Mouse (Mus musculus): ENCODE measurements around the gene Fgfr1op. TPM values are rescaled to one million over a fixed set of nuclear protein-coding genes. Genes with fewer than 3 reads are reported as not detected.
"Not testable (repeated sequence)": the region's sequence is repeated elsewhere in the genome, so short reads cannot be mapped to it uniquely, and the experiment has no call there.

Gene Fgfr1op
- 1.7 and 3.4 TPM in 2 replicates for polyA plus RNA-seq (2012; rRNA removed)

DNA sequence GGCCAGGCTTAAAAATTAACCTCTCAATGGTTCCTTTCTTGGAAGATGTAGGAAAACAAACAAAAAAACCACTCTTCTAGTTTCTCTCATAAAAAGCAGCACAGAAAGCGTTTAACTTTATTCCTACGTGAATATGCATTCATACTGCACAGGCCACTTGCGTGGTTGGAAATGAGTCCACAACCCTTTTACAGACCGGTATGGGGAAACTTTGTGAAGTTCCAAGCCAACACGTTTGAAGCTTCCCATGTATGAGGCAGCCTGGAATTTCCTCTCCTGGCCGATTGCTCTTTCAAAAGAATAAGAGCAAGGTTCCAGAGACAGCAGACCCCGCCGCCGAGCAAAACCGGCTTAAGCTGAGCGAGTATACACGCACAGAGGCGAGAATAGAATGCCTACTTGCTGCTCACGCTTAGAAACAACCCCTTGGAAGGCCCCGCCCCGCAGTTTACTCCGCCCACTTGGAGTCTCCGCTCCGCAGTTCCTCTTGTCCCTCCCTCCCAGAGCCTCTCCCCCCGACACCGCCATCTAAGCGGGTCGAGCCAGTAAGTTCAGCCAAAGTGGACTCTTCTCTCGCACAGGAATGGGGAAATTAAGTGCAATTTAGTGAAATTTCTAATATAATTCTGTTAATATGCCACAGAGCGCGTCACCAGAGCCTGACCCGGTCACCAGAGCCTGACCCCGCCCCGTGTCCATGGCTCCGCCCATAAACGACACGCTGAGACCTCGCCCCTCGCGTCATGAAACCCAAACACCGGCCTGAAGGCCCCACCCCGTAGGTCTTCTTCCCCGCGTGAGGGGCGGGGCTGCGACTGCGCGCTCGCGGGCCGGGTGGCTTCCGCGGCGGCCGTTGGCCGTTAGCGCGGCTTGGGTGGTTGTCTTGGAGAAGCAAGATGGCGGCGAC lies at the start of gene Fgfr1op:
Gene Fgfr1op (plus strand): TSS at position 801 of the 907 bp plus-strand sequence.
- H3K4me1 ChIP-seq (ENCODE audit: control insufficient read depth, insufficient read depth, low read length): not testable (repeated sequence)
- peak; percentile 89 for DNase-seq
- WGBS: 2% methylated on average over 16 of the region's 55 CpGs
- H3K4me3 ChIP-seq (replicated peaks; ENCODE audit: extremely low read depth, low read depth, low read length): peak within 1 kb of the TSS; percentile 72

- H3K4me1 ChIP-seq (ENCODE audit: control insufficient read depth, insufficient read depth, low read length); H3K4me3 ChIP-seq (replicated peaks; ENCODE audit: extremely low read depth, low read depth, low read length); DNase-seq: not testable (repeated sequence)
- 14% methylated on average over 8 of the region's 11 CpGs for WGBS
Observed at GRCm38 (mm10) chr17:8116378-8116777, 48.9 kb upstream of the Fgfr1op start.

DNA sequence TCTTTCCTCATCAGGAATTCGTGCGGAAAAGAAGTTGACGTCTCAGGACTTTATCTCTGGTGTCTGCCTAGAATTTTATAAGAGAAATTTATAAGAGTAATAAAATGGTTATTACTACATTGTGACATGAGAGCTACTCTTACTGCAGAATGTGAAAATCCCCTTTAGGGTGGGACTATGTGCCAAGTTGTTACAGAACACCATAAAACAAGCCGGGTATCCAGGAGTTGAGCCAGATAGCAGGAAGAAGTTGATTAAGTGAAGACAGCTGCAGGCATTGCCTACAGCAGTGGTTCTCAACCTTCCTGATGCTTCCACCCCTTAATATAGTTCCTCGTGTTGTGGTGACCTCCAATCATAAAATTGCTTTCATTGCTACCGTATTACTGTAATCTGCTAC lies 48.4 kb upstream of the Fgfr1op start:
- H3K4me3 ChIP-seq (replicated peaks; ENCODE audit: extremely low read depth, low read depth, low read length); H3K4me1 ChIP-seq (ENCODE audit: control insufficient read depth, insufficient read depth, low read length); DNase-seq: not testable (repeated sequence)
- WGBS: no CpG with 5 or more reads among the region's 6 CpGs

DNA sequence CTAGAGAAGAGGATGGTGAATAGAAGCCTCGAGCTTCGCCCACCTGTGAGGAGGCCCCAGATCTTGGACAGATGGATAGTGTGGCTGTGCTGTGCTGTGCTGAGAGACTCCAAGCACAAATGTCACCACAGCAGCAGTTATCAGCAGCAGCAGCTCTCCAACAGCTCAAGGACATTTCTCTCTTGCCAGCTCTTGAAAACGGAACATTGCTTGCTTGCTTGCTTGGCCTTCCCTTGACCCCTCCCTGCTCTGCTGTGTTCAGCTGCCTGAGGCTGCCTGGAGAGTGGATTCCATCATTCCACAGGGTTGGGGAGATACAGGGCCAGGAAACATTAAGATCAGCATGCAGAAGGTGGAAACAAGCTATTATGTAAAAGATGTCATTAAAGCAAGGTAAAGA lies 42.3 kb upstream of the Fgfr1op start:
- not testable (repeated sequence) for DNase-seq; H3K4me3 ChIP-seq (replicated peaks; ENCODE audit: extremely low read depth, low read depth, low read length); H3K4me1 ChIP-seq (ENCODE audit: control insufficient read depth, insufficient read depth, low read length)
- no CpG with 5 or more reads among the region's 3 CpGs for WGBS

- DNase-seq; H3K4me1 ChIP-seq (ENCODE audit: control insufficient read depth, insufficient read depth, low read length); H3K4me3 ChIP-seq (replicated peaks; ENCODE audit: extremely low read depth, low read depth, low read length): not testable (repeated sequence)
- WGBS: 74% methylated on average over 3 of the region's 6 CpGs
Observed at GRCm38 (mm10) chr17:8124586-8124985, 40.7 kb upstream of the Fgfr1op start.

DNA sequence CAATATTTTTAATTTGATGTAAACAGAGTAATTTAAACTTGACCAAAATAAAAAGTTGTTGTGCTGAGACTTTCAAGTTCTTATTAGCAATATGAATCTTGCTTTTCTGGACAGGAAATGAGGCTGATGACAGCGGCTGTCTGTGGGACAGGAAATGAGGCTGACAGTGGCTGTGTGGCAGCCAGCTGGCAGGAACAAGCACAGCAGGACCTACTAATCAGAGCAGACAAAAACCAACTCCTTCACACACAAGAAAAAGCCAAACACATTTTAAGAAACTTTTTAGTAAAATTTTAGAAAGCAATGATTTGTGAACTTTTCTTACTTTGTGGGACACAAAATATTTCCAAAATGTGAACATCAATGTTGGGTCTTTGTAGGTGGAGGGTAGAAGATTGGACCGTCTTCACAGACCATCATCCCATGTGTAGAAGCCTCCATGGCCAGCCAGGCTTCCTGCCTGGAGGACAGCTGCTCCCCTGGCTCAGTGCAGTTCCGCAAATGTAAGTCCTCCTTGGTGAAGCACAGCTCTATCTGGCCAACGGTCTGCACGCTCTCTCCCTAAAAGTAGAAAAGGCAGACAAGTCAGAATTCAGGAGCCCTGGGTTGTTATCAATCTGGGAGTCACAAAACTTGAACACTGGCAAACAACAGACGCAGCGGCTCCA lies 36.8 kb upstream of the Fgfr1op start:
- H3K4me1 ChIP-seq (ENCODE audit: control insufficient read depth, insufficient read depth, low read length); DNase-seq; H3K4me3 ChIP-seq (replicated peaks; ENCODE audit: extremely low read depth, low read depth, low read length): not testable (repeated sequence)
- 70% methylated on average over 1 of the region's 7 CpGs for WGBS

- DNase-seq; H3K4me1 ChIP-seq (ENCODE audit: control insufficient read depth, insufficient read depth, low read length); H3K4me3 ChIP-seq (replicated peaks; ENCODE audit: extremely low read depth, low read depth, low read length): not testable (repeated sequence)
- 83% methylated on average over 9 of the region's 9 CpGs for WGBS
Observed at GRCm38 (mm10) chr17:8129578-8129977, 35.7 kb upstream of the Fgfr1op start.

DNA sequence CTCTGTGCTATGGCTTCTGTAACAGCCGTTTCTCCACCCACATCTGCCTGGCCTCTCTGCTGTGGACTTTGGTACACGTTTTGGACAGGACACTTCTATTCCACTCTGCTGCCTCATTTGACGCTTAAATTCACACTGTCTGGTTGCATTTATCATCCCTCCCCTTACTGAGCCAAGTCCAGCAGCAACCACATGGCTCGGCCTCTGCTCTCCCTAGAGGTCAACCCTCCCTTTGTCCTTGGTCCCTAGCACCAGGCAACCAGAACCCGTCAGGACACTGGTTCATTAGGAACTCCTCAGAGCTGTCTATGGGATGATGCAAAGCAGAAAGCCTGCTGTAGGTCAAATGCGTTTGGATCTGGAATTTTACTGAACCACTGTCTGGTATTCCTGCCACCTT lies 34.5 kb upstream of the Fgfr1op start:
- not testable (repeated sequence) for H3K4me3 ChIP-seq (replicated peaks; ENCODE audit: extremely low read depth, low read depth, low read length); DNase-seq; H3K4me1 ChIP-seq (ENCODE audit: control insufficient read depth, insufficient read depth, low read length)
- no CpG with 5 or more reads among the region's 6 CpGs for WGBS

GRCm38 (mm10) chr17:8138116-8138515 lies 27.2 kb upstream of the Fgfr1op start:
- not testable (repeated sequence) for H3K4me1 ChIP-seq (ENCODE audit: control insufficient read depth, insufficient read depth, low read length); DNase-seq; H3K4me3 ChIP-seq (replicated peaks; ENCODE audit: extremely low read depth, low read depth, low read length)
- WGBS: 79% methylated on average over 5 of the region's 5 CpGs

GRCm38 (mm10) chr17:8140210-8140609 lies 25.1 kb upstream of the Fgfr1op start:
- not testable (repeated sequence) for H3K4me1 ChIP-seq (ENCODE audit: control insufficient read depth, insufficient read depth, low read length); H3K4me3 ChIP-seq (replicated peaks; ENCODE audit: extremely low read depth, low read depth, low read length); DNase-seq
- 64% methylated on average over 3 of the region's 3 CpGs for WGBS

DNA sequence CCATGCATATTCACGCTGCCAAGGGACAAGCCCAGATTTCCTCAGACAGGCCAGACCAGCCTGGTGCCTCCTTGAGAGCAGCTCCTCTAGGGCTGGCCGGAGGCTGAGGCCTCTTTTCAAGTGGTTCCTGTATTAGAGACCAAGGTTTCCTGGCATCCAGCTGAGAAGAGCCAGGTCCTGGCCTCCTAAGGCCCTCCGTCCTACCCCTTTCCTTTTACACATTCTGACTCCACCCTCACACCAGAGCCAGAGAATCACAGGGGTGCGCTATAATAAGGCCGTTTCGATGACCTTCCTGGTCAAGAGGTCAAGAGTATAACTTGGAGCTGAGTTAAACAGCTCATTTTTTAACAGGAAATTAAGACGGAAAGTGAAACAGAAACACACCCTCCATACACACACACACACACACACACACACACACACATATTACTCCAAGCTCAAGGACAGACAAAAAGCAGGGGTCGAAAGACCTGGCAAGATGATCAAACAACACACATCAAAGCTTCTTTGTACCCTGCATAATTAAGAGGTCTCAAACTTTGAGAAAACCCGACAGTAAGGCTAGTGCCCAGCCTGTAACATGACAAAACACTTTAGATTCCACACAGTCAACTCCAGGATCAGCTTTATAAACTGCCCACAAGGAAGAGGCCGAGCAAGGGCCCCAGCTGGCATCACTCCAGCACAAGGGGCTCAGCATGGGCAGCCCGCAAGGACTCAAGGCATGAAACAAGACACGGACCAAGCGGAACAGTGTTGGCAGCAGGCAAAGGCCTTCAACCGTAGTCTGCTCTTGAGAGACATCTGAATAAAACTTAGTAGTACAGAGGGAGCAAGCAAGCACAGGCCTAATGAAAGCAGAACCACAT lies 21.3 kb upstream of the Fgfr1op start:
- WGBS: 18% methylated on average over 11 of the region's 14 CpGs
- not testable (repeated sequence) for H3K4me1 ChIP-seq (ENCODE audit: control insufficient read depth, insufficient read depth, low read length); H3K4me3 ChIP-seq (replicated peaks; ENCODE audit: extremely low read depth, low read depth, low read length)
- peak; percentile 48 for DNase-seq

DNA sequence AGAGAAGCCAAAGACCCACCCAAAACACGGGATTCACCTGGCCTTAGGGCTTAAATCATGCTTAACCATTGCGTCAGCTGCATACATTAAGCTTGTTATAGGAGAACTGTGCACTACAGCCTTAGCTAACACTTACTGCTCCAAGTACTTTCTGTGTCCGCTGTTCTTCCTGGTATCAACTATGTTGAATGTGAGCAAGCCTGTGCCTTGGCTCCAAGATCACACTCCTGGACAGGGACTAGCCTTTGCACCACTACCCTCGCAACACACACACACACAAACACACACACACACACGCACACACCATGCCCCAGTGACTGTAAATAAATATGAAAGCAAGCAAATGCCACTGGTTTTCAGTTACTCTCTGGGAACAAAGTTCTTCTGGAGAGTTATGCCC lies 18.4 kb upstream of the Fgfr1op start:
- WGBS: 14% methylated on average over 5 of the region's 5 CpGs
- H3K4me3 ChIP-seq (replicated peaks; ENCODE audit: extremely low read depth, low read depth, low read length): peak overlapping the region; percentile 28
- not testable (repeated sequence) for H3K4me1 ChIP-seq (ENCODE audit: control insufficient read depth, insufficient read depth, low read length); DNase-seq

DNA sequence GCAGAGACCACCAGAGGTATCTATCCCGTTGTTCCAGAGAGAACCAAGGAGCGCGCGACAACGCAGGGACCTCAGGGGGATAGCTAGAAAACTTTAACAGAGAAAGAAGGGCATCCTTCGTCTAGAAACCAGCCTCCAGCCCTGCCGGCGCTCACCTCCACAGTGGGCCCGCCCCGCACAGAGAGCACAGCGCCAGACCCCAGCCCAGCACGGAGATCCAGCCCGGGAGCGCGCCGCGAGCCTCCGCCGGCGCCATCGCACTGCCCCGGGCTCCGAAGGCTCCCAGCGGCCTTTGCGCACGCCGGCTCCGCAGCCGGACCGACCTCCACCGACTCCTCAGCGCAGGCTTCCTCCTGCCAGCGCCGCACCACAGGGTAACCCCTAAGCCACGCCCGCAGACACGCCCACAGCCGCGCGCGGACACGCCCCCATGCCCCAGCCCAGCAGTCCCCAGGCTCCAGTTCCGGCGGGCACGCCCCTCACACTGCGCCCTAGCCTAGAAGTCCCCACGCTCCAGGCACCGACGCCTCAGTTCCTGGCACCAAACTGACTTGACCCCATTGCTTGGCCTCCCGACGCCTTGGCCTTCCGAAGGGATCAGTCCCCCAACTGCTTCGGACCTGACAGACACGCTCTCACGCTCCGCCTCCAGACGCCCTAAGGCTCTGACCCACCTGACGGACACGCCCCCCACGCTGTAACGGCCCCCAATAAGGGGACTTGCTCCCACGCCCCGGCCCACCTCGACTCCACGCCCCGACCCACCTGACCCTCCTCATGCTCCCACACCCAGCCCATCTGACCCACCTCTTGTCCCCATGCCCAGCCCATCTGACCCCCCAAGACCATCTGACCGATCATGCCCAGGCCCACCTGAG lies 17.6 kb upstream of the Fgfr1op start, which contains the start of the genes Gm49673 and Rnaset2a:
Gene Gm49673 (minus strand): TSS at position 350 of the 878 bp plus-strand sequence.
Gene Rnaset2a (minus strand): TSS at position 659 of the 878 bp plus-strand sequence.
- DNase-seq: peak; percentile 44
- WGBS: 1% methylated on average over 52 of the region's 67 CpGs
- H3K4me1 ChIP-seq (ENCODE audit: control insufficient read depth, insufficient read depth, low read length): not testable (repeated sequence)
- H3K4me3 ChIP-seq (replicated peaks; ENCODE audit: extremely low read depth, low read depth, low read length): peak within 1 kb of the TSS; percentile 28

- 71% methylated on average over 7 of the region's 7 CpGs for WGBS
Observed at GRCm38 (mm10) chr17:8155010-8155409, 10.3 kb upstream of the Fgfr1op start.

More at GRCm38 (mm10) chr17:8155010-8155409, 10.3 kb upstream of the Fgfr1op start:
- DNase-seq; H3K4me1 ChIP-seq (ENCODE audit: control insufficient read depth, insufficient read depth, low read length); H3K4me3 ChIP-seq (replicated peaks; ENCODE audit: extremely low read depth, low read depth, low read length): not testable (repeated sequence)

Measured in lung, adult 2 months (tissue).